Mouse (Mus musculus) lung, adult 2 months (tissue): Measurements from ENCODE around the gene Kcnj14.

ENCODE experiments used
- CTCF ChIP-seq: fragments of 200-500 bp; IDR thresholded peaks from 2 replicates; pipeline ENCODE4 v1.5.1; 2011; ENCODE audit warnings: mild to moderate bottlenecking, low read length, control low read depth; ENCODE audit not compliant: insufficient read depth
- POLR2A ChIP-seq: fragments of 200-500 bp; IDR thresholded peaks from 2 replicates; pipeline ENCODE4 v1.6.1; 2011; ENCODE audit warnings: low read depth, mild to moderate bottlenecking, control low read depth, low read length, borderline replicate concordance; ENCODE audit errors: extremely low read depth

DNA sequence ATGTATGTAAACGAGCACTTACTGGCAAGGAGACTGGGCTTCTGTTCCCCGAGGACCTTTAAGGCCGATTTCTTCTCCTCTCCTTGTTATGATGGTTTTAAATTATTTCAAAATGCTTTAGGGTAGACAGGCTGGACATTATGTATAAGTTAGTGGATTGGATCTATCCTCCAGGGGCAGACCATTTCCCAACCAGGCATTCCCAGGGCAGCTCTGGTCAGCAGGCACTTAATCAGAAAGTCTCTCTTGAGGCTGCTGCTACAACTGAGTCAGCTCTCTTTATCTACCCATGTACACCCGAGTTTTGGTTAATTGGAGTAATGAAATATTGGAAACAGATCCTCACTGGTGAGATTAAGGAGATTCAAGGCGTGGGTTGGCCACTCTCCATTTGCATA, 6.5 kb upstream of the Kcnj14 start:
- no peak for TF ChIP-seq CTCF
- TF ChIP-seq POLR2A = no peak
